Mouse (Mus musculus) kidney, adult 2 months (tissue): ENCODE measurements around the gene Stk25.

ENCODE experiments used
- CTCF ChIP-seq: fragments of 200-500 bp; conservative IDR thresholded peaks from 2 replicates; pipeline ENCODE4 v1.5.1; 2011; ENCODE audit warnings: low read depth, mild to moderate bottlenecking, control low read depth, low read length, moderate library complexity, mixed read lengths; ENCODE audit not compliant: insufficient read depth, insufficient read length
- POLR2A ChIP-seq: fragments of 200-500 bp; IDR thresholded peaks from one replicate; pipeline ENCODE4 v1.6.1; 2011; ENCODE audit warnings: low read depth, low read length, control low read depth

DNA sequence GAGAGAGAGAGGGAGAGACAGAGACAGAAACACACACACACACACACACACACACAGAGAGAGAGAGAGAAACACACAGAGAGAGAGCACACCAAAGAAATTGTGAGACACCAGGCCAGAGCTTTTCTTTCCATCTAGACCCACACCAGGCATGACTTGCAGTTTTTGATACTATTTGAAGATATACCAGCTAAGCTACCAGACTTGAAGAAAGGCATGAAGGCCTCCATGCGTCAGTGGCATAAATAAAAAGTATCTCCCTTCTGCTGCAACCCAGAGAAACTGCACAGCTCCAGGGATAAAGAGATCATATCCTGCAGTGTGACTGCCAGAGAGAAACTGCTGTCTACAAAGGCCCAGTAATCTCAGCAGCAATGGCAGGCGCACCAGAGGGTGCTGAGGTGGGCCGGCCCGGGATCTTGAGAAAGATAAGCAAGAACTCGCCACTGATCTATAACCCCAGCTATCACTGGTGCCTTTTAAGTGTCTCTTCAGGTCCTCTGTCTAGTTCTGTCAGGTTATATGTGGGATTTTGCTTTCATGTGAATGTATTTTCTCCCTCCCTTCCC, 8.8 kb downstream of the Stk25 start:
- TF ChIP-seq CTCF (no peak), POLR2A (no peak)
